Mouse (Mus musculus): ENCODE results near the gene Hunk. TPM values are rescaled to one million over a fixed set of nuclear protein-coding genes. Genes with fewer than 3 reads are reported as not detected.

The Hunk gene
- polyA plus RNA-seq, 1 experiment = 1.4 TPM

- TF ChIP-seq POLR2A (IDR thresholded peaks at IDR 0.05; ENCODE audit: low read depth, low read length) = no peak
- TF ChIP-seq CTCF (IDR thresholded peaks at IDR 0.05; ENCODE audit: extremely low read depth, insufficient read length, insufficient replicate concordance, low read depth, low read length) = no peak
- WGBS = 92% methylated on average over 3 of the region's 3 CpGs
- Histone ChIP-seq H3K27me3 (ENCODE audit: control insufficient read depth, insufficient read depth, low read length) (no peaks in the 10 kb centered on the region), H3K36me3 (ENCODE audit: control insufficient read depth, insufficient read depth, low read length) (no peaks in the 10 kb centered on the region), H3K27ac (ENCODE audit: insufficient read depth, low read depth, low read length) (no peak overlapping the region), H3K4me3 (ENCODE audit: low read depth, low read length) (no peak overlapping the region), H3K4me1 (ENCODE audit: control insufficient read depth, insufficient read depth, insufficient read length, low read length) (no peaks in the 10 kb centered on the region)
These were observed 160.8 kb downstream of the Hunk start for GRCm38 (mm10) chr16:90546591-90546990.

GRCm38 (mm10) chr16:90547996-90548395 is 162.2 kb downstream of the Hunk start:
- H3K27ac ChIP-seq (ENCODE audit: insufficient read depth, low read depth, low read length) = no peak overlapping the region
- no peak overlapping the region for H3K4me3 ChIP-seq (ENCODE audit: low read depth, low read length)
- no peaks in the 10 kb centered on the region for H3K36me3 ChIP-seq (ENCODE audit: control insufficient read depth, insufficient read depth, low read length)
- H3K4me1 ChIP-seq (ENCODE audit: control insufficient read depth, insufficient read depth, insufficient read length, low read length) = no peaks in the 10 kb centered on the region
- H3K27me3 ChIP-seq (ENCODE audit: control insufficient read depth, insufficient read depth, low read length) = no peaks in the 10 kb centered on the region
- TF ChIP-seq CTCF (IDR thresholded peaks at IDR 0.05; ENCODE audit: extremely low read depth, insufficient read length, insufficient replicate concordance, low read depth, low read length) (no peak), POLR2A (IDR thresholded peaks at IDR 0.05; ENCODE audit: low read depth, low read length) (no peak)
- 75% methylated on average over 9 of the region's 9 CpGs for WGBS

Other genes starting within 250 kb of the Hunk start
- gene Tiam1, start 242.2 kb upstream of the Hunk start, polyA plus RNA-seq (2012; rRNA removed) = 1.3 and 1.8 TPM in 2 replicates
- gene Sod1, start 165.3 kb upstream of the Hunk start, polyA plus RNA-seq (2012; rRNA removed) = 247 and 406 TPM in 2 replicates
- 20.9 and 43.4 TPM in 2 replicates for gene Scaf4, start 101.5 kb upstream of the Hunk start, polyA plus RNA-seq (2012; rRNA removed)

Measured in small intestine, adult 2 months (tissue).